Mouse (Mus musculus): ENCODE measurements around the gene Apba2. TPM values are rescaled to one million over a fixed set of nuclear protein-coding genes. Genes with fewer than 3 reads are reported as not detected.

Gene Apba2
- polyA plus RNA-seq, 1 experiment from 2014 or later, result 10.8 TPM

GRCm38 (mm10) chr7:64574144-64574543 is 72.6 kb downstream of the Apba2 start:
- peaks cover 8% of the 10 kb centered on the region for H3K4me1 ChIP-seq
- H3K36me3 ChIP-seq, result no peaks in the 10 kb centered on the region
- H3K27me3 ChIP-seq, result no peaks in the 10 kb centered on the region
- WGBS, result 68% methylated on average over 16 of the region's 16 CpGs
- H3K4me2 ChIP-seq, result no peak overlapping the region
- H3K9me3 ChIP-seq, result no peaks in the 10 kb centered on the region
- H3K9ac ChIP-seq, result no peak overlapping the region
- ATAC-seq (ENCODE audit: insufficient number of reproducible peaks, insufficient read depth, low FRiP score, low TSS enrichment, low read depth), result no peak
- H3K27ac ChIP-seq, result no peak overlapping the region
- H3K4me3 ChIP-seq, result no peak overlapping the region

GRCm38 (mm10) chr7:64576519-64576951 is 75.0 kb downstream of the Apba2 start:
- Histone ChIP-seq H3K27ac (0 out of 2 replicates have a peak overlapping the region, but pooled peaks have one; percentile 16), H3K4me2 (no peak overlapping the region), H3K4me1 (peaks cover 4% of the 10 kb centered on the region; the same call in 1 of the 2 replicates), H3K9me3 (no peaks in the 10 kb centered on the region), H3K27me3 (no peaks in the 10 kb centered on the region), H3K36me3 (no peaks in the 10 kb centered on the region), H3K4me3 (no peak overlapping the region), H3K9ac (no peak overlapping the region)
- ATAC-seq (ENCODE audit: insufficient number of reproducible peaks, insufficient read depth, low FRiP score, low TSS enrichment, low read depth), result no peak
- 16% methylated on average over 1 of the region's 1 CpGs for WGBS

DNA sequence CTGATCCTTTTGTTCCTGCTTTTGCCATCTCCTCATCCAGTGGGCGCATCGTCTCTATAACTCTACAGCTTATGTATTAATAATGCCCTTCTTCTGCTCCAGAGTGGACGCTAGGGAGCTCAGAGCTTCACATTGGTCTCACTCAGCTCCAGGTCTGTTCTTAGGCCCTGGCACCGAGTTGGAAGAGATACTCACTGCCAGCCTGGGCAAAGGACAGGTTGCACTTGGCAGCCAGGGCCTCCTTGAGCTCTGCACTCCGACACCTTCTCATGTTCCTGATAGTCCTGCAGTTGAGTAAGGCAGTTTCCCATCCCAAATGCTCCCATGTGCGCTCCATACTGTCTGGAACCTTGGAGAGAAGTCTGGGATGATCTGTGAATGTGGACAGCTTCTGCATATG is 76.7 kb downstream of the Apba2 start:
- Histone ChIP-seq H3K4me2 (no peak overlapping the region), H3K4me3 (no peak overlapping the region), H3K27ac (no peak overlapping the region), H3K4me1 (peaks cover 4% of the 10 kb centered on the region; the same call in 1 of the 2 replicates), H3K9ac (no peak overlapping the region), H3K27me3 (no peaks in the 10 kb centered on the region), H3K9me3 (no peaks in the 10 kb centered on the region), H3K36me3 (no peaks in the 10 kb centered on the region)
- no peak for ATAC-seq (ENCODE audit: insufficient number of reproducible peaks, insufficient read depth, low FRiP score, low TSS enrichment, low read depth)
- WGBS, result 92% methylated on average over 6 of the region's 6 CpGs

DNA sequence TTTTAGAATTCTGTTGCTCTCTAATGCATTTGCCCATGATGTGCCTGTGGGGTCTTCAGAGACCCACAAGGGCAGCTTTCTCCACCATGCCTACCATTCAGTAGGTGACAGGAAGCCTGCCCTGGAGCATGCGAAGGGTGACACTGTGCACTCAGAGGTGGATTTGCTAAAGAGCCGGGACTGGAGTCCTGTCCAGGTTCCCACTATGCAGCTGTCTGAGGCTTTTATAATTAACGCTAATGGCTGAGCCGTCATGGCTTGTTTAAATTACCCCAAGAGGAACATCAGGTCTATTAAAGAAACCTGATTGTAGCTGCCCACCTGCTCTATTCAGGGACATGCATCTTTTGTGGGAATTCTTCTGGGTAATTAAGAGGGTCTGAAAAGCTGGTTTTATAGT is 78.4 kb downstream of the Apba2 start:
- H3K4me1 ChIP-seq, result peaks cover 4% of the 10 kb centered on the region; the same call in 1 of the 2 replicates
- no peak overlapping the region for H3K4me2 ChIP-seq
- no peaks in the 10 kb centered on the region for H3K36me3 ChIP-seq
- H3K9ac ChIP-seq, result no peak overlapping the region
- no peaks in the 10 kb centered on the region for H3K27me3 ChIP-seq
- no peak for ATAC-seq (ENCODE audit: insufficient number of reproducible peaks, insufficient read depth, low FRiP score, low TSS enrichment, low read depth)
- no peak overlapping the region for H3K27ac ChIP-seq
- no peaks in the 10 kb centered on the region for H3K9me3 ChIP-seq
- WGBS, result 59% methylated on average over 4 of the region's 4 CpGs
- H3K4me3 ChIP-seq, result no peak overlapping the region

DNA sequence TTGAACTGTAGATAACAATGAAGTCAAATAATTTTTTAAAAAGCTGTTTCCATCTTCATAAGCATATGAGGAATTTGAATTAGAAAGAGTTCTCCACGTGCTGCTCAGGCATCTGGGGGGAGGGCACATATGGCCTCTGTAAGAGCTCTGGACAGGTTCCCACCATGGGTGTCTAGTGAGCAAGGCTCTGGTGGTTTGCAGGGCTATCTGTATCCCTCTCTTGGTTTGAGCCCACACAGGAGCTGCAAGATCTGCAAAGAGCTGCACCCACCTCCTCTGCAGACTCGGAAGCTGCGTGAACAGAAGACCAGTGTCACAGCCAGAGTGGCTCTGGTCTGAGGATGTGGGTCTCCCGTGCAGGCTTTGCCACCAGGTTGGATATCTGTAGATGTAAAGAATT is 78.8 kb downstream of the Apba2 start:
- Histone ChIP-seq H3K4me2 (no peak overlapping the region), H3K9ac (no peak overlapping the region), H3K36me3 (no peaks in the 10 kb centered on the region), H3K27me3 (no peaks in the 10 kb centered on the region), H3K4me1 (peaks cover 4% of the 10 kb centered on the region; the same call in 1 of the 2 replicates), H3K4me3 (no peak overlapping the region), H3K27ac (no peak overlapping the region), H3K9me3 (no peaks in the 10 kb centered on the region)
- no peak for ATAC-seq (ENCODE audit: insufficient number of reproducible peaks, insufficient read depth, low FRiP score, low TSS enrichment, low read depth)
- 76% methylated on average over 4 of the region's 4 CpGs for WGBS

GRCm38 (mm10) chr7:64582358-64582757 is 80.9 kb downstream of the Apba2 start:
- H3K36me3 ChIP-seq, result no peaks in the 10 kb centered on the region
- H3K27me3 ChIP-seq, result no peaks in the 10 kb centered on the region
- no peak overlapping the region for H3K4me3 ChIP-seq
- H3K4me2 ChIP-seq, result no peak overlapping the region
- no peak for ATAC-seq (ENCODE audit: insufficient number of reproducible peaks, insufficient read depth, low FRiP score, low TSS enrichment, low read depth)
- H3K9ac ChIP-seq, result no peak overlapping the region
- no peaks in the 10 kb centered on the region for H3K9me3 ChIP-seq
- H3K4me1 ChIP-seq, result peaks cover 4% of the 10 kb centered on the region; the same call in 1 of the 2 replicates
- WGBS, result 62% methylated on average over 8 of the region's 8 CpGs
- no peak overlapping the region for H3K27ac ChIP-seq

DNA sequence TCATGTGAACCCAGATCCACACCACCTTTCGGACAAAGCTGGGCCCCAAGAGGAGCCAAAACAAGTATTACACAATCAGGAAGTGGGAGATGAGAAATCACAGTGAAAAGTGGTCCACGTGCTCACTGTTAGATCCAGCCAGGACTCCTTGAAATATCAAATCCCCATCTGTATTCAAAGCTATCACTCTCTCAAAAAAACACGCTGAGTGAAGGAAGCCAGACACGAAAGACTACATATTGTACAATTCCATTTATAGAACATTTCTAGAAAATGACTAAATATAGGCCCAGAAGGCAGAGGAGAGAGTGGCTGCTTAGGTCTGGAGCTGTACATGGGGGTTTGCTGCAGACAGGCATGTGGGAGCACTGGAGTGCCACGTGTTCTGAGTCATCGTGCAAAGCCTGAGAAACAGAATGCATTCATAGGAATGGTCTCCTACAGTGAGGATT is 82.2 kb downstream of the Apba2 start:
- Histone ChIP-seq H3K9ac (no peak overlapping the region), H3K36me3 (no peaks in the 10 kb centered on the region), H3K4me2 (no peak overlapping the region), H3K4me3 (no peak overlapping the region), H3K4me1 (peaks cover 4% of the 10 kb centered on the region; the same call in 1 of the 2 replicates), H3K9me3 (no peaks in the 10 kb centered on the region), H3K27me3 (no peaks in the 10 kb centered on the region), H3K27ac (no peak overlapping the region)
- ATAC-seq (ENCODE audit: insufficient number of reproducible peaks, insufficient read depth, low FRiP score, low TSS enrichment, low read depth), result no peak
- WGBS, result 80% methylated on average over 6 of the region's 6 CpGs

DNA sequence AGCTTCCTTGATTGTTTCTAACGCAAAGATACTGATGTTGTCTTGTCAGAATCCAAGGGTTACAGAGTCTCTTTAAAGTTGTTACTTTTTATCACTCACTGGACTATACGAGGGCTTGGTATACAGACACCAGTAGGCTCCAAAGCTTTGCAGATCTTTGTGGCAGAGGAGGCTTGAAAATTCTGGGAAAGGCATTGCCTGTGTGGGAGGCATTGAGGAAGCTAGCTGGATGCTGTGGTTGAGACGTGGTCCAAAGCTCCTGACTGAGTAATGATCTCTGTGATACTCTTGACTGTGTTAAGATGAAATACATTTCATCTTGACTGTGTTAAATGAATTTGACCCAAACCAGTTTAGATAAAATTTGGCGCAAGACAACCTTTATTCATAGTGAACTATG is 84.6 kb downstream of the Apba2 start:
- no peak for ATAC-seq (ENCODE audit: insufficient number of reproducible peaks, insufficient read depth, low FRiP score, low TSS enrichment, low read depth)
- Histone ChIP-seq H3K36me3 (no peaks in the 10 kb centered on the region), H3K9me3 (no peaks in the 10 kb centered on the region), H3K4me2 (no peak overlapping the region), H3K27me3 (no peaks in the 10 kb centered on the region), H3K27ac (no peak overlapping the region), H3K9ac (no peak overlapping the region), H3K4me3 (no peak overlapping the region), H3K4me1 (no peaks in the 10 kb centered on the region)
- 89% methylated on average over 4 of the region's 4 CpGs for WGBS

DNA sequence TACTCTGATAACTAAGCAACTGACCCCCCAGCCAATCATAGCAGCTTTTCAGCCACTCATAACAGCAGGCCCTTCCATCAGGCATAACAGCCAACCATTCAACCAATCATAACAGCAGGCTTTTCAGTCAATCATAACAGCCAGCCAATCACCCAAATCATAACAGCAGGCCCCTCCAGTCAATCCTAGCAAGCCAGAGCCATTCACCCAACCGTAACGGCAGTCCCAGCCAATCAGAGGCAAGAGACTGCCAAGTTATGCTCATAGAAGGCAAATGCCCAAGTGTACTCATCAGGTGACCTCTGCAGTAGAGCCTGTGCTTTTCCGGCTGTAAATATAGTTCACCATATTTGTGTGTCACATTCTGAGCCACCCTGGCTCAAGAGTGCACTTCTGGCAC is 85.1 kb downstream of the Apba2 start:
- H3K36me3 ChIP-seq, result no peaks in the 10 kb centered on the region
- H3K27ac ChIP-seq, result no peak overlapping the region
- H3K4me1 ChIP-seq, result no peaks in the 10 kb centered on the region
- WGBS, result 92% methylated on average over 3 of the region's 3 CpGs
- H3K9ac ChIP-seq, result no peak overlapping the region
- H3K27me3 ChIP-seq, result no peaks in the 10 kb centered on the region
- no peak overlapping the region for H3K4me2 ChIP-seq
- ATAC-seq (ENCODE audit: insufficient number of reproducible peaks, insufficient read depth, low FRiP score, low TSS enrichment, low read depth), result no peak
- no peaks in the 10 kb centered on the region for H3K9me3 ChIP-seq
- no peak overlapping the region for H3K4me3 ChIP-seq

GRCm38 (mm10) chr7:64588636-64589389 is 87.3 kb downstream of the Apba2 start:
- Histone ChIP-seq H3K9me3 (no peaks in the 10 kb centered on the region), H3K9ac (no peak overlapping the region), H3K4me1 (no peaks in the 10 kb centered on the region), H3K4me2 (no peak overlapping the region), H3K36me3 (no peaks in the 10 kb centered on the region), H3K27ac (no peak overlapping the region), H3K27me3 (no peaks in the 10 kb centered on the region), H3K4me3 (no peak overlapping the region)
- no peak for ATAC-seq (ENCODE audit: insufficient number of reproducible peaks, insufficient read depth, low FRiP score, low TSS enrichment, low read depth)
- WGBS, result 74% methylated on average over 11 of the region's 11 CpGs

DNA sequence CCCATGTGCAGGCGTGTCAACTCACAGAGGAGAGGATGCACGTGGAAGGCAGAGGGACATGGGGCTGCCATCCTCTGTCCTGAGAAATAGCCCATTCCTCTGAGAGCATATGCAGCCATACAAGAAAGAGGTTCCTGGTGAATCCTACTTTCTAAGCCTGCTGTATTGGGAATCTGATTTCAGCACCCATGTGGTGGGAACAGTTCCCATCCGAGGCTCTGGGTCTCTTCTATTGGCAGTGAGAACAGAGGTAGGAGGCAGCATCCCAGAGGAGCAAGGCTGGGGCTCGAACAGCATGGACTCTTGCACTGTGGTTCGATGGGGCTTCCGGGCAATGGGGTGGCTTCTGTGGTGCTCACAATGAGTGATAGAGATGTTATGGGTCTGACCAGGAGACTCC is 93.8 kb downstream of the Apba2 start:
- 61% methylated on average over 6 of the region's 6 CpGs for WGBS
- Histone ChIP-seq H3K27me3 (no peaks in the 10 kb centered on the region), H3K27ac (no peak overlapping the region), H3K9ac (no peak overlapping the region), H3K36me3 (no peaks in the 10 kb centered on the region), H3K4me2 (no peak overlapping the region), H3K4me3 (no peak overlapping the region), H3K4me1 (no peaks in the 10 kb centered on the region), H3K9me3 (no peaks in the 10 kb centered on the region)
- ATAC-seq (ENCODE audit: insufficient number of reproducible peaks, insufficient read depth, low FRiP score, low TSS enrichment, low read depth), result no peak

GRCm38 (mm10) chr7:64596652-64597051 is 95.1 kb downstream of the Apba2 start:
- 56% methylated on average over 9 of the region's 9 CpGs for WGBS
- H3K27me3 ChIP-seq, result no peaks in the 10 kb centered on the region
- H3K4me2 ChIP-seq, result no peak overlapping the region
- H3K4me1 ChIP-seq, result no peaks in the 10 kb centered on the region
- H3K9me3 ChIP-seq, result no peaks in the 10 kb centered on the region
- no peaks in the 10 kb centered on the region for H3K36me3 ChIP-seq
- H3K27ac ChIP-seq, result no peak overlapping the region
- no peak for ATAC-seq (ENCODE audit: insufficient number of reproducible peaks, insufficient read depth, low FRiP score, low TSS enrichment, low read depth)
- H3K9ac ChIP-seq, result no peak overlapping the region
- no peak overlapping the region for H3K4me3 ChIP-seq
